In genomic region chr3:129573609-129574008, GRCm38 (mm10) we compare ENCODE assay signal across 15 mouse cellular contexts. TPM values are rescaled to one million over a fixed set of nuclear protein-coding genes. Genes with fewer than 3 reads are reported as not detected.
DNase-seq lines count a peak whose midpoint lies in the region; ATAC-seq and TF ChIP-seq lines count a peak whose summit lies in the region.
"Had no signal": no experiment of that assay in that cellular context is flagged by ENCODE, and none has a peak within 500 bp of the region (broad histone marks: within the 10 kb centered on the region; RNA-seq: fewer than 3 reads in every experiment).

No protein-coding gene starts in this region.

- H3K9ac ChIP-seq in liver, adult 2 months (ENCODE audit: low read depth, low read length) = no peak overlapping the region
- no peak overlapping the region for H3K9ac ChIP-seq in liver, embryonic 12.5 days
- no peak overlapping the region for H3K9ac ChIP-seq in ES-Bruce4 (ENCODE audit: low read depth, poor library complexity, severe bottlenecking)
- H3K9ac ChIP-seq: hindbrain, embryonic 14.5 days; lung, embryonic 15.5 days had no signal

- peaks cover 10% of the 10 kb centered on the region; the same call in 1 of the 2 replicates for H3K79me2 ChIP-seq in liver, adult 2 months (ENCODE audit: control insufficient read depth, insufficient read depth, low read length)

- no peak for TF ChIP-seq POLR2A in liver, adult 2 months (IDR thresholded peaks at IDR 0.05; ENCODE audit: extremely low read depth, insufficient read depth, low read length)
- no peak for TF ChIP-seq POLR2A in ES-Bruce4 (IDR thresholded peaks at IDR 0.05; ENCODE audit: insufficient read depth, low read length)

- no peaks in the 10 kb centered on the region for H3K27me3 ChIP-seq in liver, adult 2 months (ENCODE audit: control insufficient read depth, insufficient read depth, low read length)
- no peaks in the 10 kb centered on the region for H3K27me3 ChIP-seq in liver, embryonic 12.5 days (replicated peaks)
- no peaks in the 10 kb centered on the region for H3K27me3 ChIP-seq in ES-Bruce4 (ENCODE audit: control insufficient read depth, insufficient read depth, low read length, poor library complexity, severe bottlenecking)
- H3K27me3 ChIP-seq: lung, embryonic 15.5 days; Patski had no signal

- ATAC-seq in liver, embryonic 12.5 days = no peak
- peak; percentile 75 to 80 for ATAC-seq in hematopoietic stem cell, adult 5-6 weeks (replicated peaks in 1 of 2; ENCODE audit: insufficient read depth in 1 of 2, low FRiP score in 2 of 2, low TSS enrichment in 1 of 2, low read depth in 1 of 2, poor library complexity in 2 of 2, severe bottlenecking in 2 of 2)
- ATAC-seq: Patski had no signal

- TF ChIP-seq EP300 in ES-Bruce4 (IDR thresholded peaks at IDR 0.05; ENCODE audit: insufficient read depth, low read depth, low read length) = peak; percentile 85

- H3K27ac ChIP-seq in liver, adult 2 months (replicated peaks; ENCODE audit: insufficient read depth, low read depth, low read length) = peak overlapping the region; percentile 7
- no peak overlapping the region for H3K27ac ChIP-seq in liver, embryonic 12.5 days
- H3K27ac ChIP-seq in ES-Bruce4 (ENCODE audit: insufficient read depth, low read length) = peak overlapping the region; percentile 44
- H3K27ac ChIP-seq: hindbrain, embryonic 14.5 days; lung, embryonic 15.5 days had no signal

- no peak overlapping the region for H3K4me2 ChIP-seq in liver, embryonic 12.5 days
- H3K4me2 ChIP-seq: hindbrain, embryonic 14.5 days; lung, embryonic 15.5 days had no signal

- TF ChIP-seq CTCF in liver, adult 2 months (IDR thresholded peaks at IDR 0.05; ENCODE audit: low read depth, low read length) = no peak
- TF ChIP-seq CTCF in ES-Bruce4 (IDR thresholded peaks at IDR 0.05; ENCODE audit: low read depth, low read length) = no peak

- 58% methylated on average over 4 of the region's 4 CpGs for WGBS in liver, adult 2 months
- WGBS in liver, embryonic 12.5 days (ENCODE audit: insufficient replicate concordance) = 68% methylated on average over 4 of the region's 4 CpGs

- no peaks in the 10 kb centered on the region for H3K9me3 ChIP-seq in liver, embryonic 12.5 days (replicated peaks)
- H3K9me3 ChIP-seq in ES-Bruce4 (replicated peaks; ENCODE audit: control insufficient read depth, insufficient read depth, low read length, poor library complexity, severe bottlenecking) = no peaks in the 10 kb centered on the region
- H3K9me3 ChIP-seq: lung, embryonic 15.5 days had no signal

- no peak overlapping the region for H3K4me3 ChIP-seq in liver, adult 2 months (ENCODE audit: insufficient read depth, low read depth, low read length)
- H3K4me3 ChIP-seq in liver, embryonic 12.5 days = no peak overlapping the region
- no peak overlapping the region for H3K4me3 ChIP-seq in ES-Bruce4 (ENCODE audit: low read depth, low read length)
- H3K4me3 ChIP-seq: lung, embryonic 15.5 days had no signal

- intact Hi-C loops in gastrocnemius, postnatal 36 days (cut with DNase I) = no loop called here

- H3K4me1 ChIP-seq in liver, adult 2 months (ENCODE audit: control insufficient read depth, insufficient read depth, low read length) = peaks cover 18% of the 10 kb centered on the region
- H3K4me1 ChIP-seq in liver, embryonic 12.5 days = 0 out of 2 replicates have a peak, but pooled peaks cover 11% of the 10 kb centered on the region
- H3K4me1 ChIP-seq in ES-Bruce4 (ENCODE audit: control insufficient read depth, insufficient read depth, low read length) = peaks cover 2% of the 10 kb centered on the region

- peaks cover 30% of the 10 kb centered on the region; the same call in 1 of the 2 replicates for H3K36me3 ChIP-seq in liver, adult 2 months (ENCODE audit: control insufficient read depth, insufficient read depth, low read length)
- peaks cover 12% of the 10 kb centered on the region; the same call in 1 of the 2 replicates for H3K36me3 ChIP-seq in liver, embryonic 12.5 days
- H3K36me3 ChIP-seq in ES-Bruce4 (ENCODE audit: control insufficient read depth, insufficient read depth, low read length, poor library complexity, severe bottlenecking) = peaks cover 39% of the 10 kb centered on the region
- H3K36me3 ChIP-seq: lung, embryonic 15.5 days had no signal

- peak; percentile 84 for DNase-seq in liver, adult 2 months (ENCODE audit: extremely low read depth, low read depth, low spot score)
- DNase-seq in MEL-GATA-1-ER (ENCODE audit: extremely low read depth, low read depth) = peak; percentile 15
- no peak for DNase-seq in gastrocnemius, postnatal 36 days
- DNase-seq in adrenal gland, adult 2 months = no peak
- DNase-seq in heart, adult 11 months = no peak
- DNase-seq: adrenal gland, postnatal 14 days; gastrocnemius, postnatal 10 days; kidney, postnatal 14 days; right cerebral cortex, postnatal 4 days had no signal

RNA-seq across cellular contexts. Expression of gene Elovl6, which starts 41.5 kb away (rescaled TPM):
- total RNA-seq in liver, adult 2 months (2014; rRNA removed) = 30.5 and 44.3 TPM in 2 replicates
- polyA plus RNA-seq in liver, adult 2 months (2012; rRNA removed) = 44.6 and 70.5 TPM in 2 replicates
- polyA plus RNA-seq in liver, embryonic 12.5 days (2016; fragmentation: Nextera tagmentation; extraction: Ambion mirVana) = 14.3 and 14.8 TPM in 2 replicates
- polyA plus RNA-seq in ES-Bruce4 (2011; ENCODE audit: insufficient read depth, insufficient read length, low read depth, missing spikeins) = 124 TPM in 2 replicates
- 24.1 and 26.6 TPM in 2 replicates for total RNA-seq in hematopoietic stem cell, adult 5-6 weeks (2017)
- under 1 TPM; 0.56 to 0.79 TPM for total RNA-seq in gastrocnemius, postnatal 36 days (2021)
- total RNA-seq in adrenal gland, adult 2 months (2021) = 10 to 100 TPM; 59.0 to 96.0 TPM
- 111 and 121 TPM in 2 replicates for polyA plus RNA-seq in adrenal gland, adult 2 months (2012; rRNA removed)

Comparison
In these comparisons a context has a peak if more than half of its experiments do, and no peak if none do; other contexts are left out.
1. DNase-seq: peak in liver, adult 2 months (single experiment) and MEL-GATA-1-ER (single experiment); none in gastrocnemius, postnatal 36 days (0 of 2), adrenal gland, adult 2 months (single experiment) and heart, adult 11 months (single experiment).
2. RNA of gene Elovl6, which starts 41.5 kb away (total RNA-seq): 59.0 to 96.0 TPM in adrenal gland, adult 2 months, 30.5 to 44.3 TPM in liver, adult 2 months and 24.1 to 26.6 TPM in hematopoietic stem cell, adult 5-6 weeks; 0.56 to 0.79 TPM in gastrocnemius, postnatal 36 days; every median in the first group is over 10 times any median in the second.